Mouse (Mus musculus) frontal cortex, postnatal 14 days (tissue): Measurements from ENCODE around the gene Shc3.

ENCODE experiments used
- DNase-seq, 2 experiments: peaks; one replicate each; pipeline ENCODE4 v3.0.0; 2022; ENCODE audit warnings: low spot score in 2 of 2

Gene Shc3

DNA sequence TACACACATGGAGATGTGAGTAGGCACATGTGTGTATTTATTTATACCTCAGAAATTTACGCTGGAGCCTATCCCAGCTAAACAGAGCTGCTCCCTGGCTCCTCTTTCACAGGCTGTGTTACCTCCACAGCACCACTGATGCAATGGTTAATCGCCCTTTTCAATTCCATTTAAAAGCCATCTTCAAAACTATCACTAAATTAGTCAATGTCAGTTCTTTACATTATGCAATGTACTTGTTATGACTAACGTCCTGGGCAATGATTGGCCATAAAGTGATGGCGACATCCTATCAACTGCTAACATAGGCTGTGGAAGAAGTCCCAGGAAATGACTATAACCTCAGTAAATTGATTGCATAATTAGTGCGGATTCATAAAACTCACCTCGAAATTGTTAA, 187.7 kb downstream of the Shc3 start:
- no peak for DNase-seq
